Mouse (Mus musculus) urinary bladder, adult 18-20 months (tissue): ENCODE data around the gene Hist1h2ad.
"Not testable (repeated sequence)": the region's sequence is repeated elsewhere in the genome, so short reads cannot be mapped to it uniquely, and the experiment has no call there.

Experiments
- DNase-seq, 2 experiments: peaks; one replicate each; pipeline ENCODE4 v3.0.0; 2022; ENCODE audit warnings: low spot score in 2 of 2, mixed read lengths in 2 of 2

The Hist1h2ad gene

GRCm38 (mm10) chr13:23562699-23563462, 11.3 kb upstream of the Hist1h2ad start:
- no peak for DNase-seq

GRCm38 (mm10) chr13:23564482-23564881, 9.7 kb upstream of the Hist1h2ad start:
- no peak for DNase-seq

GRCm38 (mm10) chr13:23570261-23571021, 3.7 kb upstream of the Hist1h2ad start:
- DNase-seq: not testable (repeated sequence)

- peak; percentile 56 to 73 for DNase-seq
Observed at GRCm38 (mm10) chr13:23571022-23571503, 3.1 kb upstream of the Hist1h2ad start, which contains the start of the genes Hist1h2ae and Hist1h2bg. TSS of gene Hist1h2ae (minus strand) at chr13:23571220. TSS of gene Hist1h2bg (plus strand) at chr13:23571396.

- DNase-seq: not testable (repeated sequence)
Observed at GRCm38 (mm10) chr13:23571504-23572217, 2.5 kb upstream of the Hist1h2ad start.

GRCm38 (mm10) chr13:23572218-23573033, 1.8 kb upstream of the Hist1h2ad start:
- DNase-seq: no peak

GRCm38 (mm10) chr13:23573034-23573897, 915 bp upstream of the Hist1h2ad start:
- DNase-seq: not testable (repeated sequence)

- not testable (repeated sequence) for DNase-seq
Observed at GRCm38 (mm10) chr13:23574546-23575170, 477 bp downstream of the Hist1h2ad start.

GRCm38 (mm10) chr13:23575271-23575851, 1.2 kb downstream of the Hist1h2ad start, which contains the start of gene Hist1h3d:
TSS of gene Hist1h3d (plus strand) at chr13:23575763.
- DNase-seq: peak in 1 of 2 experiments; percentile 25

GRCm38 (mm10) chr13:23575864-23576313, 1.7 kb downstream of the Hist1h2ad start:
- DNase-seq: not testable (repeated sequence)

GRCm38 (mm10) chr13:23576351-23576881, 2.2 kb downstream of the Hist1h2ad start:
- DNase-seq: no peak

- no peak for DNase-seq
Observed at GRCm38 (mm10) chr13:23576906-23577639, 2.9 kb downstream of the Hist1h2ad start.

GRCm38 (mm10) chr13:23577835-23578234, 3.7 kb downstream of the Hist1h2ad start:
- no peak for DNase-seq

- peak; percentile 95 to 96 for DNase-seq
Observed at GRCm38 (mm10) chr13:23581408-23582218, 7.4 kb downstream of the Hist1h2ad start, which contains the start of gene Hist1h4d. TSS of gene Hist1h4d (plus strand) at chr13:23581598.

- DNase-seq: no peak
Observed at GRCm38 (mm10) chr13:23582219-23583056, 8.3 kb downstream of the Hist1h2ad start.
